Mouse (Mus musculus): ENCODE measurements around the gene Zfp536. TPM values are rescaled to one million over a fixed set of nuclear protein-coding genes. Genes with fewer than 3 reads are reported as not detected.
"Not testable (repeated sequence)": the region's sequence is repeated elsewhere in the genome, so short reads cannot be mapped to it uniquely, and the experiment has no call there.

Zfp536 gene
- total RNA-seq, 2 experiments from 2014 or later = 35.1 to 43.5 TPM

DNA sequence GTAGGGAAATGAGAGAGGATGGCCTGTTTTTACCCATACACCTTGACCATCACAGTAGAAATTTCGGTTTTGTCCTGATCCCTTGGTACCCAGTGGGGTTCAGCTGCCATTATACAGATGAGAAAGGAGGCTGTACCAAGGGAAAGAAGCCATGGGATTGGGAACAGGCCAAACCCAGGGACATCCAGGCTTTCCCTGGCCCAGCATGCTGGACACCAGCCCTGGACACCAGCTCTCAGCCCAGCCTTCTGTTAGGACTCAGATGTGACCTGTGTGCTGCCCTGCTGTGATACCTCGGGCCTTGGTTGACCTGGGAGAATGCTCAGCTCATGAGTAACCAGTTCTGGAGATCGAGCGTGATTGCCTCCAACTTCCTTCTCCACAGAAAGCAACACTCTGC is 51.8 kb downstream of the Zfp536 start:
- Histone ChIP-seq H3K27ac (no peak overlapping the region), H3K4me3 (no peak overlapping the region)
- intact Hi-C loops (cut with DNase I) = no loop called here
- no peak for DNase-seq (ENCODE audit: extremely low spot score in 1 of 2, low spot score in 2 of 2)
- TF ChIP-seq CTCF (IDR thresholded peaks at IDR 0.05) = no peak

DNA sequence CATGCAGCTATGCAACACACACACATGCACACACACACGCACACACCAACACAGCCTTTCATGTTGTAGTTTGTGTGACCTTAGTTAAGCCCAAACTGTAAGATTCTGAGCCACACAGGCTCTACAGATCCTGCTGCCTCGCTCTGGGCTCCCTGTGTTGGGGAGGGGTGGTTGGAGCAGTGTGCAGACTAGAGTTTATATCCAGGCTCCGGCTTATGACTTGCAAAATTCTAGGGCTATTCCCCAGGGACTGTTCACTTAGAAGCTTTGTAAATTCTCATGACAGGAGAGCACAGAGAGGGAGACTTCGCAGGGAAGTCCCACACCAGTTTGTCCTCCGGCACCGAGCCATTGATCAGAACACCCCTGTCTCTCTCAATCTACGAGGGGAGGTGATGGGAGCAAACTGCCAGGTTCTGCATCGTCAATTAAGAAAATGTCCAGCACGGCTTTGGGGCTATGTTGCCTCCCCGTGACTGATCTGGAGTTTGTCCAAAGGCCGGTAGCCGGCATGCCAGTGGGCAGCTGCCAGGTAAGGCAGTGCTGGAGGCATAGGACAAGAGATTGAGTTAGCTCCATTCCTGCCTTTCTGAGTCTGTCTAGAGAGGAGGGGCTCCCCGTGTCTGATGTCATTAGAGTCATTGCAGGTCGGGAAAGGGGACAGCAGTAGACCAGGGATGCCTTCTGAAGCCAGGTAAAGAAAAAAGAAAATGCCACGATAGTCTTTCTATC is 54.6 kb downstream of the Zfp536 start:
- no peak overlapping the region for H3K27ac ChIP-seq
- no peak for TF ChIP-seq CTCF (IDR thresholded peaks at IDR 0.05)
- no peak overlapping the region for H3K4me3 ChIP-seq
- intact Hi-C loops (cut with DNase I) = no loop called here
- no peak for DNase-seq (ENCODE audit: extremely low spot score in 1 of 2, low spot score in 2 of 2)

DNA sequence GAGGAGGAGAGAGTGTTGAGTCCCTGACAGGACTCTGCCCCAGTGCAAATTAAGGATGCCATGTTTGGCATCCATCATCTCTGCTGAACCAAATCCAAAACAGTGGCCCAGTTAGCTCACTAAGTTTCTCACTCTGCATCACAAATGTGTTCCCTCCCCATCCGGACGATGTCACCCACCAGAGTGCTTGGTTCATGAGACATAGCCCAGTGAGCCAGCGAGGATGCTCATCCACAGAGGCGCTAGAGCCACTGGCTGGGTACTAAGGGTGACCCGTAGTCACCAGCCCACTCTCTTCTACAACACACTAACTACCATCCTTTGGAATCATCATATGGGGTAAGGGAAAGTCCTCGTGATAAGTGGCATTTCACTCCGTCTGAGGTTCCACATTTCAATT is 56.4 kb downstream of the Zfp536 start:
- H3K27ac ChIP-seq = no peak overlapping the region
- DNase-seq (ENCODE audit: extremely low spot score in 1 of 2, low spot score in 2 of 2) = no peak
- intact Hi-C loops (cut with DNase I) = no loop called here
- no peak overlapping the region for H3K4me3 ChIP-seq
- TF ChIP-seq CTCF (IDR thresholded peaks at IDR 0.05) = no peak

DNA sequence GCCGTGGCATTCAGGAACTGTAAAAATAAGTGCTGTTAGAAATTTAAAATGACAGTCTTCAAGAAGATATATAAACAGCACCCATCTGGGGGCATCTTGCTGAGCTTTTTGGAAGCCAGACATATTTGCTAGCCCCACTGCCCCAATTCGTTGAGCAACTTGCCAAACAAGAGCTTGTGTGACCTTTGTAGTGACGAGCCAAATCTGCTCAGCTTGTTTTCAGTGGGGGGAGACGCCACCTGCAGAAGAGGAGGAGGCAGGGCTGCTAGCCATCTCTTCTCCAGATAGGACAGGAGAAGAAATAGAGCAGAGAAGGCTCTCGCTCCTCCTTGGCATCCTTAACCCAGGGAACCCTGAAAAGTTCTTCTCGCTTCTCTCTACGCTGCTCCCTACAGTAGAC is 56.8 kb downstream of the Zfp536 start:
- Histone ChIP-seq H3K4me3 (no peak overlapping the region), H3K27ac (no peak overlapping the region)
- DNase-seq (ENCODE audit: extremely low spot score in 1 of 2, low spot score in 2 of 2) = no peak
- no peak for TF ChIP-seq CTCF (IDR thresholded peaks at IDR 0.05)
- intact Hi-C loops (cut with DNase I) = no loop called here

DNA sequence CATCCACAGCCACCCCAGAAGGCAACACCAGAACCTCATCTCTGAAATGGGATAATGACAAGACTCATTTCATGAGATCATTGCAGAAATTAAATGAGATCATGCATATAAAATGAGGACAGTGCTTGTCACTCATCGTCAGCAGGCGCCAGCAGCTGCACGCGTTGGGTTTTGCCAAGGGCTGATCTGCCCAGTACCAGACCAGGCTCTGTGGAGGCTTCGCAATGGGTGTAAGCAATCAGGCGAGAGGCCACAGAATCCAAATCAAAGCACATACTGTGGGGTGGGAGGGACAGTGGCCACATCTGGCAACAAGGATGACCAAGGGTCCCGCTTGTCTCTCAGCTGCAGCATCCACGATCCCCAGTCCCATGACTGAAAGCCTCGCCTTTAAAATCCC is 69.0 kb downstream of the Zfp536 start:
- Histone ChIP-seq H3K4me3 (no peak overlapping the region), H3K27ac (peak overlapping the region; percentile 44; the same call in 1 of the 2 replicates)
- no peak for TF ChIP-seq CTCF (IDR thresholded peaks at IDR 0.05)
- intact Hi-C loops (cut with DNase I) = no loop called here
- peak in 1 of 2 experiments; percentile 20 for DNase-seq (ENCODE audit: extremely low spot score in 1 of 2, low spot score in 2 of 2)

DNA sequence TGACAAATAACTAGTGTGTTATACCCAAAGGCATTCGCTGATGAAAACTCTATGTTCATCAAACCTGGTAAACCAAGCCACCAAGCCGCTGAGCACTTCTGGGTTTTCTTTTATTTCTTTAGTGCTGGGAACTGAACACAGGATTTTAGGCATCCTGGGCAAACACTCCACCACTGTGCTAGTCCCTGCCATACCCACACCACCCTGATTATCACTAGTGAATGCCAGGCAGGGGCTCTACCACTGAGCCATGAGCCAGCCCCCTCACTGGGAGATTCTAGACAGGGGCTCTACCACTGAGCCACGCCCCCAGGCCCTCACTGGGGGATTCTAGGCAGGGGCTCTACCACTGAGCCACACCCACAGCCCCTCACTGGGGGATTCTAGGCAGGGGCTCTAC is 76.1 kb downstream of the Zfp536 start:
- H3K4me3 ChIP-seq; DNase-seq (ENCODE audit: extremely low spot score in 1 of 2, low spot score in 2 of 2); intact Hi-C loops (cut with DNase I); H3K27ac ChIP-seq: not testable (repeated sequence)

DNA sequence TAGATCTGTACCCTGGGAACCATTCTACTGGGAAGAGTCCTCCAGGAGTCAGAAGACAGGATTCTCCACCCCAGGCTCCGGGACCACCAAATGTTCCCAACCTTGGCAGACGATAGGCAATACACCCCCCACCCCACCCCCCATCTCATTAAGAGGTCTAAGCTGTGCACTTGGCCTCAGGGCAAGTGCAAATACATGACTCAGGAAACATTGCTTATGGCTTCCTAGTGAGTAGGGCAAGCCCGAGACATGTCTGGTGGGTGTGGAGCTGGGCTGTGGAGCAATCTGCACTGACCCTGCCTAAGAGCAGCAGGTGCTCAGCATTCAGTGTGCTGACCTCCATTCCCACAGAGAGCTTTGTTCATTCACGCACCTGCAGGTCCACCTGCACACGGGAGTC is 78.4 kb downstream of the Zfp536 start:
- intact Hi-C loops (cut with DNase I) = no loop called here
- DNase-seq (ENCODE audit: extremely low spot score in 1 of 2, low spot score in 2 of 2) = no peak
- Histone ChIP-seq H3K4me3 (no peak overlapping the region), H3K27ac (no peak overlapping the region)
- TF ChIP-seq CTCF (IDR thresholded peaks at IDR 0.05) = no peak

DNA sequence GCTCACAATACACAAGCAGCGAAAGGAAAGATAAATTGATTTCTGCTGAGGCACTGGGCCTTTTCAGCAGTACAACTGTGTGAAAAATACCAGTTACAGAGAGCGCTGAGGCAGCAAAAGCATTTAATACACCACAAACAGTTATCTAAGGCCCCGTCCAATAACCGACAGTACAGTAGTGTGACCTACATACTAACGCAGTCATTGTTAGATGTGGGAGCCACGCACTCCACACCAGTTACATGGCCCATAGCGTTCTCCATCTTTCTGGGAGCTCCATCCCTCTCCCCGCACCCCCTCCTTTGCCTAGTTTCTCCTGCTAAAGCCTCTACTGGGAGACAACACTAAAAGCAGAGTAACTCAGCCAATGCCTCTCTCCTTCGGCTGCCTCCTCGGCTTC is 82.8 kb downstream of the Zfp536 start:
- H3K4me3 ChIP-seq = no peak overlapping the region
- H3K27ac ChIP-seq = no peak overlapping the region
- TF ChIP-seq CTCF (IDR thresholded peaks at IDR 0.05) = no peak
- intact Hi-C loops (cut with DNase I) = no loop called here
- no peak for DNase-seq (ENCODE audit: extremely low spot score in 1 of 2, low spot score in 2 of 2)

DNA sequence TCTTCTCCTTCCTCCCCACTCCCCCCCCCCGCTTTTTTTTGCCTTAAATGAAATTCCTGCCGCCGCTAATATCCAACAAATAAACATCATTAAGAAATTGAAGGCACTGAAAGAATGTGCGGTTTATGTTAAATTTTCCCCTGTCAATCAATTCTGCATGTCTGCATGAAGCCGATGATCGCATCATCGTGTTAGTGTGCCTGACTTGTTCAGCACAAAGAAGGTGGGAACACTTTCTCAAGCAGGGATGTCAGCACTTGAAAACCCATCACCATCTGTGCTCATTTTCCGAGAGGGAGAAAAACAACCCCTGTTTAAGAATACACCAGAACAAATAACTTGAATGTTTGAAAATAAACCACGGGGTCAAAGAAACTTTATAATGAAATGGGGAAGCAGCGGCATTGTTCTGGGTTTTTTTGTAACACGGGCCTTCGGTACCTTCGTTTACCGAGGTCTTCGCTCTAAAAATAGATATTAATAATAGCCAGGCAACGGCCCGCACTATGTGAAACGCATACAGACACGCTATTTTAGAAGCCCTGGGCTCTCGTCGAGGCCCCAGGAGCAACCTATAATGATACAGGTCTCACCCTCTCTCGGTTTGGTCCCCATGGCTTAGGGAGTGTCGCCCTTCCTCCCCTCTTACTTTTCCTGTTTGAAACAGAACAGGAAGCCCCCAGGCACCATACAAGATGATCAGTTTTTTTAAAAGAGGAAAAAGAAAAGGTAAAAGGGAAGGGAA is 83.7 kb downstream of the Zfp536 start:
- TF ChIP-seq CTCF (IDR thresholded peaks at IDR 0.05) = no peak
- DNase-seq (ENCODE audit: extremely low spot score in 1 of 2, low spot score in 2 of 2) = no peak
- Histone ChIP-seq H3K4me3 (no peak overlapping the region), H3K27ac (no peak overlapping the region)
- intact Hi-C loops (cut with DNase I) = no loop called here

DNA sequence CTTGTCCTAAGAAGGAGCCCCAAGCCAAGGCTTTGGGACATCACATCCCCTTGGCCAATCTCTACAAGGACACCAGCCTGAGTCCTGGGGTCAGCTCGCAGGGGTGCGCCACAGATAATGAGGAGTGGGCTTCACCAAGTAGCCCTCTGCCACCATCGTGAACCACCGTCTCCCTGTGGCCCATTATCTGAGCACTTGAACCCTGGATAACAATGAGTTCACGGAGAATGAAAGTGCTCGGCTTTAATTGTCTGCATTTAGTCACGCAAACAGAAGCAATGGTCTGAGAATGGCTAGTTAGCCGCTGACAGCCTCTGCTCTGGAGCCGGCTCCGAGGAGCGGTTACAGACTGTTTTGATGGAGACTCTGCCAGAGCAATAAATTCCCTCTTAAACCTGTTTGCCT is 84.3 kb downstream of the Zfp536 start:
- intact Hi-C loops (cut with DNase I) = no loop called here
- H3K27ac ChIP-seq = no peak overlapping the region
- DNase-seq (ENCODE audit: extremely low spot score in 1 of 2, low spot score in 2 of 2) = no peak
- TF ChIP-seq CTCF (IDR thresholded peaks at IDR 0.05) = no peak
- H3K4me3 ChIP-seq = no peak overlapping the region

DNA sequence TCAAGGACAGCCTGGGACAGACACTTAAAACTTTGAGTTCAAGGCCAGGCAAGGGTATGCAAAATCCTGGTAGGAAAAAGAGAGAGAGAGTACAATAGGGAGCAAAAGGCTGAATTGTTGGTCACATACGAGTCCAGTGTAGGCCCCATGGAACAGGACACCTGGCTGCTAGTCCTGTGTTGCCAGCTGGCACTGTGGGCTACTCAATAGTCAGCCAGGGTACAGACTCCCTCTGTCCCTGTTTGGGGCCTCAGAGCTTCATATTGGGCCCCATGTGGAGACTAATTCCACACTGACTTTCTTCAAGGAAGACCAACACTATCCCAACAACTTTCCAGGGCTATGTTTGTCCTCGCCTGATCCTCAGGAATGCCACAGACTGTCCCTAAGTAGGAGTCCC is 87.1 kb downstream of the Zfp536 start:
- Histone ChIP-seq H3K27ac (no peak overlapping the region), H3K4me3 (no peak overlapping the region)
- DNase-seq (ENCODE audit: extremely low spot score in 1 of 2, low spot score in 2 of 2) = no peak
- intact Hi-C loops (cut with DNase I) = no loop called here
- no peak for TF ChIP-seq CTCF (IDR thresholded peaks at IDR 0.05)

DNA sequence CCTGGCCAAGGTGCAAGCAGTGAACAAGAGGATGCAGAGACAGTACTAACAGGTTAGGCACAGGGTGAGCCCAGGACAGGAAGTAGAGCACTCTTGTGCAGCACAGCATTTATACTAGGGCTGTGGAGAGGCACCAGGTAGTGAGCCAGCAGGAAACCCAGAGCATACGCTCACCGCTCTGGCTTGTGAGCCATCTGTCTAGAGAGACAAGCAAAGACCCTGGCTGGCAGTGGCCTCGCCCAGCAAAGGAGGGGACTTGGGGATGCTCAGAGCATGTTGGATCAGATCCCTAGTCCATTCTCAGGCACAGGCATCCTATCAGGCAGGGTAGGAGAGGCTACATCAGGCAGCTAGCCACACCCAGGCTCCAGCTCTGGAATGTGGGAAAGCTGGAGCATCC is 88.2 kb downstream of the Zfp536 start:
- no peak overlapping the region for H3K4me3 ChIP-seq
- intact Hi-C loops (cut with DNase I) = no loop called here
- TF ChIP-seq CTCF (IDR thresholded peaks at IDR 0.05) = no peak
- H3K27ac ChIP-seq = no peak overlapping the region
- DNase-seq (ENCODE audit: extremely low spot score in 1 of 2, low spot score in 2 of 2) = no peak

DNA sequence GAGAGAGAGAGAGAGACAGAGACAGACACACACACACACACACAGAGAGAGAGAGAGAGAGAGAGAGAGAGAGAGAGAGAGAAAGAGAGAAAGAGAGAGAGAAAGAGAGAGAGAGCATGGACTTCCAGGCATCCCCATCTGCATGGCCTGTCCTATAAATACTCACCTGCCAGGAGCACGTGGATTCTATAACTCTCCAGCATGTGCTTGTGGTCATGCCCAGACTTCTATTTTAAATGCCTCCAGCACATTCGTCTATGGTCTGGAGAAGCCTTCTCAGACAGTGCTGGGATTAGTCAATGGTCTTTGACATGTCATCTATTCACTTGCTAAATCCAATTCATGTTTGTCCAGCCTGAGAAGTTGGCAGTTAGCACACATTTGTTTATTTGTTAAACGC is 92.1 kb downstream of the Zfp536 start:
- no peak overlapping the region for H3K27ac ChIP-seq
- intact Hi-C loops (cut with DNase I) = no loop called here
- DNase-seq (ENCODE audit: extremely low spot score in 1 of 2, low spot score in 2 of 2) = no peak
- TF ChIP-seq CTCF (IDR thresholded peaks at IDR 0.05) = no peak
- H3K4me3 ChIP-seq = no peak overlapping the region

Data from left cerebral cortex, adult 2 months (tissue).